Mouse (Mus musculus): Measurements from ENCODE around the gene Gm10837. TPM values are rescaled to one million over a fixed set of nuclear protein-coding genes. Genes with fewer than 3 reads are reported as not detected.

Gm10837 gene
- not detected in 2 replicates for polyA plus RNA-seq (2014; fragmentation: Nextera tagmentation; extraction: Ambion mirVana)

DNA sequence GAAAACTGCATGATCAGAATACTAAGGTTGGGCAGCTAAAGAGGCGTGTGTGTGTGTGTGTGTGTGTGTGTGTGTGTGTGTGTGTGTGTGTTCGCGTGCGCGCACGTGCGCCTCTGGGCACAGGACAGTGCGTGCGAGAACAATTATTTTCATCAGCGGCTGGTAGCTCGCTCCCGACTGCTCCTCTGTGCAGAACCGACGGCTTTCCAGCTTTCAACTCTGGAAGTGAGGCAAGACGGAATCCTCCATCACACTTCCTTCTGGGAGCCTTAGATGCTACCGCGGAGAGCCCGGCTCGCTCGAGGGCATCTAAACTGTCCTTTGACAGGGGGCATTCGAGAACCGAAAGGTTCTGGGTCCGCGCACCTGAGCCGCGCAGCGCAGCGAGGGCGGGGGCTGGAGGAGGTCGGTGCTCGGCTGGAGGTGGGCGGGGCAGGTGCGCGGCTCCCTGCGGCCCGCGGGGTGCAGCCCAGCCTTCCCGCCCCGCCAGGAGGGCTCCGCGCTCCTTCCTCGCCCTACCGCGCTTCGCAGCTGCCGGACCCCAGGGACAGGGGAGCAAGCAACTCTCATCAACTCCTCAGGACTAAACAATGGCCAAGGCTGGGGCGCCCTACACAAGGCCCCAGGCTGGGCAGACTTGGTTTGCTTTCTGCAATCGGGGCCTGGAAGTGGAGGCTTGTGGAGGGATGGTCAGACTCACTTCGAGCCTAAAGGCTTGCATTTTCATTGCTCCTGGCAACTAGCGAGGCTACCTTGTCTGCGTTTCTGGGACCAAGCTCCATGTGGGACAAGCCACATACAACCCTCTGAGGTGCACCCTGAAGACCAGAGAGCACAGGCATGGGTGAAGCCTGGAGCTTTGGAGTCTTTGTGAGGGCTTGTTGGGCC is at the start of gene Gm10837:
TSS of gene Gm10837 (plus strand) at position 146 of the 888 bp plus-strand sequence.
- ATAC-seq (replicated peaks; ENCODE audit: low FRiP score, low TSS enrichment, low read depth): peak; percentile 72
- peaks cover 76% of the 10 kb centered on the region for H3K27me3 ChIP-seq (replicated peaks; ENCODE audit: control insufficient read depth, insufficient read depth, low read length)

GRCm38 (mm10) chr14:122449601-122450495 is 40.5 kb upstream of the Gm10837 start:
- no peaks in the 10 kb centered on the region for H3K9me3 ChIP-seq (ENCODE audit: control insufficient read depth, low read length)

More for the DNA sequence above, at the start of gene Gm10837:
- peak; percentile 61 for DNase-seq (ENCODE audit: low spot score)
- peak within 1 kb of the TSS; percentile 4; the same call in 1 of the 2 replicates for H3K4me3 ChIP-seq (ENCODE audit: low read depth, low read length)
- H3K36me3 ChIP-seq (ENCODE audit: control insufficient read depth, insufficient read depth, low read length): no peaks in the 10 kb centered on the region
- peaks cover 5% of the 10 kb centered on the region; the same call in 1 of the 2 replicates for H3K4me1 ChIP-seq (replicated peaks; ENCODE audit: control insufficient read depth, insufficient read depth, low read length)
- H3K9ac ChIP-seq (ENCODE audit: low read length): no peak within 1 kb of the TSS
- H3K27ac ChIP-seq (ENCODE audit: low read depth): no peak within 1 kb of the TSS
- WGBS: 2% methylated on average over 47 of the region's 51 CpGs
- H3K9me3 ChIP-seq (ENCODE audit: control insufficient read depth, low read length): no peaks in the 10 kb centered on the region
- peak within 1 kb of the TSS; percentile 6; the same call in 1 of the 2 replicates for H3K4me2 ChIP-seq (ENCODE audit: low read length)

GRCm38 (mm10) chr14:122450496-122451382 is 39.6 kb upstream of the Gm10837 start, which contains the start of gene Gm5089:
Gm5089 (minus strand) TSS chr14:122451115.
- Histone ChIP-seq H3K9ac (ENCODE audit: low read length) (no peak within 1 kb of the TSS), H3K36me3 (ENCODE audit: control insufficient read depth, insufficient read depth, low read length) (no peaks in the 10 kb centered on the region), H3K4me2 (ENCODE audit: low read length) (peak within 1 kb of the TSS; percentile 46), H3K27me3 (replicated peaks; ENCODE audit: control insufficient read depth, insufficient read depth, low read length) (peaks cover 87% of the 10 kb centered on the region), H3K9me3 (ENCODE audit: control insufficient read depth, low read length) (no peaks in the 10 kb centered on the region), H3K27ac (ENCODE audit: low read depth) (no peak within 1 kb of the TSS), H3K4me1 (replicated peaks; ENCODE audit: control insufficient read depth, insufficient read depth, low read length) (peaks cover 2% of the 10 kb centered on the region; the same call in 1 of the 2 replicates), H3K4me3 (ENCODE audit: low read depth, low read length) (peak within 1 kb of the TSS; percentile 23; the same call in 1 of the 2 replicates)
- DNase-seq (ENCODE audit: low spot score): peak; percentile 70
- 2% methylated on average over 59 of the region's 59 CpGs for WGBS
- 0 out of 2 replicates have a peak, but pooled peaks have one; percentile 17 for ATAC-seq (replicated peaks; ENCODE audit: low FRiP score, low TSS enrichment, low read depth)

More at GRCm38 (mm10) chr14:122449601-122450495, 40.5 kb upstream of the Gm10837 start:
- ATAC-seq (replicated peaks; ENCODE audit: low FRiP score, low TSS enrichment, low read depth) (no peak), DNase-seq (ENCODE audit: low spot score) (no peak)
- peaks cover 2% of the 10 kb centered on the region; the same call in 1 of the 2 replicates for H3K4me1 ChIP-seq (replicated peaks; ENCODE audit: control insufficient read depth, insufficient read depth, low read length)
- 0 out of 2 replicates have a peak overlapping the region, but pooled peaks have one; percentile 23 for H3K4me3 ChIP-seq (ENCODE audit: low read depth, low read length)
- H3K27ac ChIP-seq (ENCODE audit: low read depth): no peak overlapping the region
- H3K36me3 ChIP-seq (ENCODE audit: control insufficient read depth, insufficient read depth, low read length): no peaks in the 10 kb centered on the region
- no peak overlapping the region for H3K9ac ChIP-seq (ENCODE audit: low read length)
- WGBS: 4% methylated on average over 29 of the region's 29 CpGs
- peak overlapping the region; percentile 46 for H3K4me2 ChIP-seq (ENCODE audit: low read length)
- peaks cover 78% of the 10 kb centered on the region for H3K27me3 ChIP-seq (replicated peaks; ENCODE audit: control insufficient read depth, insufficient read depth, low read length)

GRCm38 (mm10) chr14:122451551-122452145 is 38.7 kb upstream of the Gm10837 start:
- no peak overlapping the region for H3K4me2 ChIP-seq (ENCODE audit: low read length)
- 64% methylated on average over 5 of the region's 5 CpGs for WGBS

DNA sequence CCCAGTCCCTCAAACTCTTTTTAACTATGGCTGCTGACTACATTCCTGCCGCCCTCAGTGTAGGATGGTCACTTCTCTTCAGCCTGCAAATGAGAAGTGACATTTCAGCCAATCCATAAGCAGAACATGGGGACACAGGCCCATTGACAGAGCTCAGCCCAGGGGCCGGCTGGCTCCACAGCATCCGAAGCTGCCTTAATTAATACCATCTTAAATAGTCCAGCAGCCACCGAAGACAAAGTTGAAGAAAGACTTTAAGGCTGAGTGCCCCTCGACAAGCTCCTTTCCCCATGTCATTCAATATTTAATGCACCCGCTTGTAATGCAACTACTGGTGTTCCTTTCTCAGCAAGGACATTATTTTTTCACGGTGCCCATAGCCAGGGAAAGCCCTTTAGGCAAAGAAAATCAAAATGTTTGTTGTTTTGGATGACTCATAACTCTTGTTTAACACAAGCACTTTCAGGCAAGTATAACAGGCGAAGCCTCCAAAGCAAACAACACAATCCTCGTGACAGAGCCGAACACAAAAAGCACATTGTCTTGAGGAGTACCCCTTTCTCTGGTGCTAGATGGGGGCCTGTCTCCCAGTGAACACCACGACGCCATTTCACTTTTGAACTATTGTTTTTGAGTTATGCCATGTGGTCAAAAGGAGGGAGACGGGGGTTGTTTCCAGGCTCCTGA is 37.5 kb upstream of the Gm10837 start:
- Histone ChIP-seq H3K4me2 (ENCODE audit: low read length) (no peak overlapping the region), H3K36me3 (ENCODE audit: control insufficient read depth, insufficient read depth, low read length) (no peaks in the 10 kb centered on the region), H3K4me3 (ENCODE audit: low read depth, low read length) (no peak overlapping the region), H3K9ac (ENCODE audit: low read length) (no peak overlapping the region), H3K9me3 (ENCODE audit: control insufficient read depth, low read length) (no peaks in the 10 kb centered on the region), H3K4me1 (replicated peaks; ENCODE audit: control insufficient read depth, insufficient read depth, low read length) (peaks cover 2% of the 10 kb centered on the region; the same call in 1 of the 2 replicates), H3K27me3 (replicated peaks; ENCODE audit: control insufficient read depth, insufficient read depth, low read length) (peaks cover 88% of the 10 kb centered on the region), H3K27ac (ENCODE audit: low read depth) (no peak overlapping the region)
- no peak for DNase-seq (ENCODE audit: low spot score)
- ATAC-seq (replicated peaks; ENCODE audit: low FRiP score, low TSS enrichment, low read depth): no peak
- WGBS: 45% methylated on average over 13 of the region's 13 CpGs

More at GRCm38 (mm10) chr14:122451551-122452145, 38.7 kb upstream of the Gm10837 start:
- Histone ChIP-seq H3K36me3 (ENCODE audit: control insufficient read depth, insufficient read depth, low read length) (no peaks in the 10 kb centered on the region), H3K4me1 (replicated peaks; ENCODE audit: control insufficient read depth, insufficient read depth, low read length) (peaks cover 2% of the 10 kb centered on the region; the same call in 1 of the 2 replicates), H3K9ac (ENCODE audit: low read length) (no peak overlapping the region), H3K4me3 (ENCODE audit: low read depth, low read length) (0 out of 2 replicates have a peak overlapping the region, but pooled peaks have one; percentile 23), H3K9me3 (ENCODE audit: control insufficient read depth, low read length) (no peaks in the 10 kb centered on the region), H3K27me3 (replicated peaks; ENCODE audit: control insufficient read depth, insufficient read depth, low read length) (peaks cover 96% of the 10 kb centered on the region), H3K27ac (ENCODE audit: low read depth) (no peak overlapping the region)
- ATAC-seq (replicated peaks; ENCODE audit: low FRiP score, low TSS enrichment, low read depth): no peak
- no peak for DNase-seq (ENCODE audit: low spot score)

GRCm38 (mm10) chr14:122453388-122453995 is 36.9 kb upstream of the Gm10837 start:
- peaks cover 81% of the 10 kb centered on the region for H3K27me3 ChIP-seq (replicated peaks; ENCODE audit: control insufficient read depth, insufficient read depth, low read length)

More at GRCm38 (mm10) chr14:122453388-122453995, 36.9 kb upstream of the Gm10837 start:
- ATAC-seq (replicated peaks; ENCODE audit: low FRiP score, low TSS enrichment, low read depth): no peak
- Histone ChIP-seq H3K4me1 (replicated peaks; ENCODE audit: control insufficient read depth, insufficient read depth, low read length) (peaks cover 2% of the 10 kb centered on the region; the same call in 1 of the 2 replicates), H3K9ac (ENCODE audit: low read length) (no peak overlapping the region), H3K4me2 (ENCODE audit: low read length) (peak overlapping the region; percentile 23; the same call in 1 of the 2 replicates), H3K27ac (ENCODE audit: low read depth) (no peak overlapping the region), H3K9me3 (ENCODE audit: control insufficient read depth, low read length) (no peaks in the 10 kb centered on the region), H3K36me3 (ENCODE audit: control insufficient read depth, insufficient read depth, low read length) (no peaks in the 10 kb centered on the region), H3K4me3 (ENCODE audit: low read depth, low read length) (peak overlapping the region; percentile 22; the same call in 1 of the 2 replicates)
- DNase-seq (ENCODE audit: low spot score): peak; percentile 63
- 5% methylated on average over 32 of the region's 32 CpGs for WGBS
